Mouse (Mus musculus) cerebellum, adult 9-11 months (tissue): ENCODE results near the gene Gm5934.
"Not testable (repeated sequence)": the region's sequence is repeated elsewhere in the genome, so short reads cannot be mapped to it uniquely, and the experiment has no call there.

Experiments
- DNase-seq: peaks from one replicate; pipeline ENCODE4 v3.0.0; 2022

Gm5934 gene

DNA sequence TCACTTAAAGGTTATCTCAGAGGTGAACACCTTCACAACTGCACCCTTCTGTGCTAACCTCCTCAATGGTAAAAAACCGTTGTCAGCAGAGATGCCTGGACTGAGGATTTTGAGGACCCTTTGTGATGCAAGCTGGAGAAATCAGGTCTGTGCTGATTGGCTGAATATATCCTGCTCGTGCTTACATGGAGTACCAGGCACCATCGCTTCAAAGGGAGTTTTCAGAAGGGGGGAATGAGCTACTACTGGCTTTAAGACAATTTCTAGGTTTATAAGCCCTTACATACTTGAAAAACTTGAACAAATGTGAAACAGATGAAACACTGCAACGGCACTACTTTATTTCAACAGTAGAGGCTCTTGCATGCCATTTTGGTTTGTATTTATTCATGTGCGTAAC, at the start of gene Gm5934:
TSS of gene Gm5934 (minus strand) at position 101 of the 400 bp plus-strand sequence.
- DNase-seq: not testable (repeated sequence)
